Mouse (Mus musculus) thymus, postnatal 0 days (tissue): Measurements from ENCODE around the gene Cir1. TPM values are rescaled to one million over a fixed set of nuclear protein-coding genes. Genes with fewer than 3 reads are reported as not detected.
A peak's percentile ranks its signal among the peaks of the same experiment; 100 is the strongest.

Source experiments
- DNase-seq: peaks from one replicate; pipeline ENCODE4 v3.0.0-alpha.2; 2015; ENCODE audit warnings: low spot score
- polyA plus RNA-seq: library from polyadenylated mRNA; unstranded; fragments of >200 nt; fragmentation: Nextera tagmentation; extraction: Ambion mirVana; gene quantifications from 2 replicates; pipeline ENCODE4 v1.2.1, GENCODE M21; 2015

Gene Cir1
- 29.7 and 30.9 TPM in 2 replicates for polyA plus RNA-seq

GRCm38 (mm10) chr2:73312152-73313116, at the start of gene Cir1, which contains the start of gene Scrn3:
Gene Cir1, minus strand, starts transcription at chr2:73312701.
Gene Scrn3, plus strand, starts transcription at chr2:73312601.
- peak; percentile 98 for DNase-seq

- DNase-seq: no peak
These were observed 48.0 kb upstream of the Cir1 start for GRCm38 (mm10) chr2:73360536-73360935.

DNA sequence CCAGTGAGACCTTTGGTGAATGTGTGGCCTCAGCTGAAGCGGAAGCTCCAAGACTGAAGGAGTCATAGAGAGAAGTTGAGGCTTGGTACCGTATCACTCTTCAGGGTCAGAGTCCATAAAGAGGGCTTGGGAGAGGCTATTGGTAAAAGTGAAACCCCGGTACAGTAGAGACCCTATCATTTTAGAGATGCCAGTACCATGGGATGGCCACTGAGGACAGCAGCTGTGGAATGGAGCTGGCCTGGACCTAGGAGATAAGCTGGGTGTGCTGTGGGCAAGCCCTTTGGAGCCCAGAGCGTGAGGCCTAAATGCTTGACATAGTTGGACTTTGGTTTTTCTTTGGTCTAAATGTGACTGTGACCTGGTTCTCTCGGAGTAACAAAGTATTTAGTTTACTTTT, 47.4 kb upstream of the Cir1 start:
- no peak for DNase-seq

- no peak for DNase-seq
These were observed 44.5 kb upstream of the Cir1 start for GRCm38 (mm10) chr2:73357004-73357403.

DNA sequence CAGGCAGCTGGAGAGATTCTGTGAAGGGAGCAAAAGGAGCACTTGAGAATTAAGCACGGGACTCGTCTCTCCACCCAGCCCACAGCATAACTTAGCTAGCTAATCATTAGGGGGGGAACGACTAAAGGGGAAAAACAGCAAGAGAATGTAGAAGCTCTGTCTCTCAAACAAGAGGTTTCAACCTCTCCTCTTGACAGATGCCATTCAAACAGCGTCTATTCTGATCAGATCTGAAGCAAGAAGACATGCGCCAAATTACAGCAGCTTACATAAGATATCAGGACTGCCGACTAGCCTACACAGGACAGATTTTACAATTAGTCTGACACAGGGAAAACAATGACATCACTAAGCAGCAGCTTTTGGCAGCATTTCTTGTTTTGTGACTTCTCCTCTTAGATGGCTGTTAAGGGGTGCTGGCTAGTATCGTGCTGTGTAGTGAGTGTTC, 39.5 kb upstream of the Cir1 start:
- DNase-seq: no peak

DNA sequence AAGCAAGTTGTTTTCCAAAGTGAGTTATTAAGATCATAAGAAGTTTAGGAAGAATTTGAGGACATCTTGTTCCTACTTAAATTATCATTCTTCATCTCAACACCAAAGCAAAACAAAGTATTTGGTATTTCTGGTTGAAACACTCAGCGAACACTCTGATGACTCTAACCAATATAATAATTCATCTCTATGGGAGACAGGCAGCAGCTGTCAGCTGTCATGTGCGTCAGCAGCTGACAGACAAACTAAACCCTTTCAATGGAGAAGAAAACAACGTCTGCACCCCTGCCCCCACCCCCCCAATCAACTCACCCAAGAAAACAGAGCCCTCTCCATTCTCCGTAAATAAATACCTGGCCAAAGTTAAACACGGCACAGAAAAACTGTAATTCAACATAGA, 39.0 kb upstream of the Cir1 start:
- no peak for DNase-seq

DNA sequence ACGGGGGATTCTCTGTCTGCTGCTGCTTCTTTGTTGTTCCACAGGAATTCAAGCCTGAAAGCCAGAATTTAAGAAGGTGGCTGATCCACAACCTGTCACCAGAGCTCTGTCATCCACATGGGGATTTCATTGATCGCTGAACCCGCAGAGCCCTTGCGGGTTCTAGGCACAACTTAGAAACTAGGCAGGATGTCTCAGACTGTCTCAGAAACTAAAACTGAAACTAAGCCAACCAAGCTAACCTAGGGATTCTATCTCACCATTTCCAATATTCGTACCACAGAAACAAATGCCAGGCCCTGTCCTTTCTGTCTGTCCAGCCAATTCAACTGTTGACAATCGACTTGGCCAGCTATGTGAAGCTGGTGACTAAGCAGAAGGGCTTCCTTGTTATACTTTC, 35.7 kb upstream of the Cir1 start:
- DNase-seq: no peak

DNA sequence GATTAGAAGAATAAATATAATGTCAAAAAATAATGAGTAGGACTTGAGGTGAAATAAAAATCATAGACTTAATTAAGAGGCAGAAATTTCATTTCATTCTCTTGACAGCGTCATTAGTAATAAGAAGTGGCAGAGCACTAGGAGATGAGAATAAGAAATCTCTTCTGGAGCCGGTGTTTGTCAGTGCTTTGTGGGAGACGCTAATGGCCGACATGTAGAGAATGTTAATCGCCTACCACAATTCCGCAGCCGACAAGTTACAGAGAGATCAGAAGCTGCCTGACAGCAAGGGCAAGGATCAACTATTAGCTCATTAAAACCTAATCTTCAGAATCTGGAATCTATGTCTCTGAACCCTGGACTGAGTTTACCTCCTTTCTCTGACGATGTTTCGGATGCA, 35.3 kb upstream of the Cir1 start:
- no peak for DNase-seq

- DNase-seq: no peak
These were observed 34.6 kb upstream of the Cir1 start for GRCm38 (mm10) chr2:73347136-73347535.

DNA sequence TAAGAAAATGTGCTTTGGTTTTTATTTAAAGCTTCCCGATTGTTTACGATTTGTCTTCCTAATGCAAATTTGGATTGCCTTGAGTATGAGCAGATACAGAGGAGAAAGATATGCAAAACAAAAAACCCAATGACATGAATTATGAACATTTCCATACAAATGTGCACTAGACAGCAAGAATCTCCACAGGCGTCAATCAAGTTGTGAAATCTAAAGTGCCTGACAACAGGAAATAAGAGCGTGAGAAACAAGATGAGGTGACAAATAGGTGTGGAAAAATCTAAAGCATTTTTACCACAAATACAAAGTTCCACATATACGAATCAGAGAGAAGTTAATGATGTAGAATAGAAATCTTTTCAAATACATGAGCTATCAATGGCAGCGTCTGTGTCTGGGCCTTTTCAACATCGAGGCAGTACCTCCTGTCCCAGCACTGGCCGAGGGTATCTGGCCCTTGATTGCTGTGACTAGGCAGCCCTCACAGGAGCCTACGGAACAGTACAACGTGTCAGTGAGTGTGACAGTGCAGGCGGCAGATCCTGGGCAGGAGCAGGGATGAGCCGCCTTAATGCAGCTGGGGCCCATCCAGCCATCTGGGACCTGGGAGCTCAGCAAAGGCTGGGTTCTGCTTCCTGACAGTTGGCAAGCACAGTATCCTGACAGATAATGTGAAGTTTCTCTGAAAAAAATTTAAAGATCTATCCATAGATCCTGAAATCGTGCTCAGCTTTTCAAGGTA, 34.0 kb upstream of the Cir1 start:
- no peak for DNase-seq

GRCm38 (mm10) chr2:73345204-73345603, 32.7 kb upstream of the Cir1 start:
- DNase-seq: no peak

- DNase-seq: no peak
These were observed 31.2 kb upstream of the Cir1 start for GRCm38 (mm10) chr2:73343701-73344100.

DNA sequence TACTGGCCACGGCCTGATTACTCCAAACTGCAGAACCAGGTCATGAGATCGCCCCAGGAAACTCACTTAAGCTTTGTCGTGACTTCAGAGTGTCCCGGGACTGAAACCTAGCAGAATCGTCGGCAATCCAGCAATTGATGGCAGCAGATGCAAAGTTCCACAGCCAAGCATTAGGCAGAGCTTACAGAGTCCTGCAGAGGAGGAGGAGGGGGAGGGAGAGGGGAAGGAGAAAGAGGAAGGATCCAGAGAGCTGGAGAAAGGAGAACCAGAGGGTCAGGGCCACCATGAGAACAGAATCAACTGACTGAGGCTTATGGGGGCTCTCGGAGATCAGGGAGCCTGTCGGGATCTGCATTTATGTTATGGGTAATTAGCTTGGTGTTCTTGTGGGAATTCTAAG, 25.9 kb upstream of the Cir1 start:
- no peak for DNase-seq

DNA sequence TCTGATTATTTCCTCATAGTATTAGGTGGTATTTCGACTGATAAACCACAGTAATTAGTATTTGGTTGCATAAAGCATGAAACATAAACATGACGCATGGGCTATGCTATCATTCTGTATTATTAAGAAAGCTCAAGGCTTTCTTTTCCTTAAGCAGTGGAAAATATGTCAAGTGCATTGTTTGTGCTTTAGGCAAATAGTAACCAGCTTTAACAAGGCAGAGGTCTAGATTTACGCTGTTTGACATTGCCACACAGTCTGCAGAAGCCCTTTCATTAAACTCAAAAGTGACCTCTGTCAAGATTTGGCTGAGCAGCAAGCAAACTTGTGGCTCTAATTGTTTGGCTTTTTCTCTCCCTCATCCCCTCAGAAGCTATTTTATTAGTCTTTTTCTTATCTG, 23.4 kb upstream of the Cir1 start:
- DNase-seq: no peak

- no peak for DNase-seq
These were observed 13.4 kb upstream of the Cir1 start for GRCm38 (mm10) chr2:73325871-73326270.

DNA sequence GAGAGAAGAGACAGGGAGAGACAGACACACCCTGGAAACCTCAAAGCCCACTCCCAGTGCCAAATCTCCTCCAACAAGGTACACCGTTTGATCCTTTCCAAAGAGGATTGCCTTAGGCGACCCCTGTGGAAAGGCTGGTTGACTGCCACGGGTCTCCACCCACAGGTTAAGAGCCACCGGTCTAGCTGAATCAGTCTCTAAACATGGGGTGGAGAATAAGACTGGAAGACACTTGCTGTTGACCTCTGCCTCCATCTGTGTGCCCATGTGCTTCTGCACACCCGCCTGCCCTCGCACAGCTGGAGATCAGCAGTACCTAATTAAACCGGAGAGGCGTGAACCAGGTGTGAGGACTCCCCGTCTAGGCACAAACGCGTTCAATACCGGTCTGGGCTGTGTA, 10.5 kb upstream of the Cir1 start:
- DNase-seq: no peak

DNA sequence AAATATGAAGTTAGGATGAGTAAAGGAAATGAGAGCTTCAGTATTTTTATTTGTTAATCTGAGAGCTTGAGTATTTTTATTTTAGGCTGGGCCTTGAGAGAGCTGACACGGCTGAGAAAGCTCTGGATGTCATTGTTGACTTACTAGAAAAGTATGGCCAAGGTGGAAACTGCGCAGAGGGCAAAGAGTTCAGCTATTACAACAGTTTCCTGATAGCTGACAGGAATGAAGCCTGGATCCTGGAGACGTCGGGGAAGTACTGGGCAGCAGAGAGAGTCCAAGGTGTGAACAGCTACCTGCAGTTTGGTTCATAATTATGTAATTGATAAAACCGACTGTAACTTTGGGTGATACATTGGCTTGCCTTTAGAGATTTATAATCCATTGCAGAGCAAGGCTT, 6.7 kb upstream of the Cir1 start:
- DNase-seq: no peak

DNA sequence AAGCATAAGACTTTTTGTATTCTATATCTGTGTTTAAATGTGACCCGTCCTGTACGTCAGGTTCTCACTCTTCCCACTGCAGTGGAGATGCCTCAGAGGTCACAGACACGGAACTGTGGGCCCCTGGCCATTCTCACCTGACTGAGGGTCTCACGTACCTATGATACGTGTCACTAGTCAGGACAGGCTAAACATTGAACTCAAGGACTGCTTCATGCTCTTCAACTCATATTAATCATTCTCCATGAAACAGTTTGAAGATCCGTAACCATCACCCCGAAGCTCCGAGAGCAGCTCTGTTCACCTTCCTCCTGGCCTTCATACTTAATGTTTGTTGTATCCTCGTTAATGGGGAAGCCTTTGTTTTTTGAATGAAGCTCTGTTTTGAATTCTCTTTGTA, 4.9 kb upstream of the Cir1 start:
- no peak for DNase-seq

DNA sequence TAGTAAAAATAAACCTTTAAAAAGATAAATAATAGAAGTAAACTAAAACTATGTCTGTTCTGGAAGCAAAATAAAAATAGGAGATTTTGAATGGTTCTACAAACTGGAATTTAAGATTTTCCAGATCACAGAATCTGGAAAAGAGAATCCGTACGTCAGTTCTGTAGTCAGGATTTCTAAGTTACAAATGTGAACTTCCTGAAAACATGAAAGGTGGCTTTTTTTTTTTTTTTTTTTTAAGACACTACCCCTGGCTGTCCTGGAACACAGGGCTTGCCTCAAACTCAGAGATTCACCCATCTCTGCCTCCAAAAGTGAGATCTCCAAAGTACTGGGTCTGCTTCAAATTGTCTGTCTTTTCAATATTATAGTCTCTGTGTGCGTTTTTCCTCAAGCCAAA, 1.8 kb upstream of the Cir1 start:
- DNase-seq: no peak

- DNase-seq: peak; percentile 25
These were observed 608 bp upstream of the Cir1 start for GRCm38 (mm10) chr2:73313117-73313501.

DNA sequence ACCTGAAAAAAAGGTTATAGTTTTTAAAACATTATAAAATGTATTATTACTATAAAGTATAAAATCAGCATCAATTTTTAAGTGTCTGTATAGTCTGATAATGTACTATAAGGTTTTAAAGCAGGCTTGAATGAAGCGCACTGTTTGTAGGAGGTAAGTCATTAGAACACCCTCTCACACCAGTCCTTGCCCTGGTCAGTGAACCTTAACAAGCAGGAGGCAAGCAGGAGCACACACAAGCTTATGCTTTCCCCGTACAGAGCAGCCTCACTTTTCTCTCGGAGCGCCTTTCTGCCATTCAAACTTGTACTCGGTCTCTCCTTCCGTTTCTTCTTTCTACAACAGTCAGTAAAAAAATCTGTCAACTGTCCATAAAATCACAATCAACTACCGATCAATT, 6.5 kb downstream of the Cir1 start:
- no peak for DNase-seq

- no peak for DNase-seq
These were observed 8.0 kb downstream of the Cir1 start for GRCm38 (mm10) chr2:73304506-73304905.
